Mouse (Mus musculus): ENCODE measurements around the gene Sapcd2. TPM values are rescaled to one million over a fixed set of nuclear protein-coding genes. Genes with fewer than 3 reads are reported as not detected.

Sapcd2 gene
- polyA plus RNA-seq, 1 experiment: 6.7 TPM

DNA sequence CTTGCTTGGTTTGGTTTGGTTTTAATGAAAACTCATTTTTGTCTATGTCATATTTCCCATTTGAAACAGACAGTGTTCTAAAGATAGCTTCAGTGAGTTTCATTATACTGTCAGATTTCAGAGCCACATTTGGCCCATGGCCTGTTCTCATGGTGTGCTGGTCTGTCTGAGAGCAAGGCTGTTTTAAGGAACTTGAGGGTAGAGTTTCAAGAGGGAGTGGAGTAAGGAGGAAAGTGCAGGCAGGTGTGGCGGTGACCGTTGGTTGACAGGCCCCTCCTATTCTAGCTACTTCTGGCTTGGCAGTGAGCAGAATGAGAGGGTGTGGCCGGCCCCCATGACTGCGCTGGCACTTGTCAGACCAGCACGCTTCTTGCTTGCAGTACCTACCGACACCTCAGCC lies 33.8 kb upstream of the Sapcd2 start:
- H3K27ac ChIP-seq (ENCODE audit: insufficient read depth, low read length): no peak overlapping the region; the same call in 1 of the 2 replicates
- H3K27me3 ChIP-seq (ENCODE audit: control insufficient read depth, insufficient read depth, low read length): no peaks in the 10 kb centered on the region
- H3K4me1 ChIP-seq (ENCODE audit: control insufficient read depth, insufficient read depth, insufficient read length): peaks cover 2% of the 10 kb centered on the region; the same call in 1 of the 2 replicates
- H3K36me3 ChIP-seq (ENCODE audit: control insufficient read depth, insufficient read depth, low read length): peaks cover 37% of the 10 kb centered on the region
- H3K4me3 ChIP-seq (ENCODE audit: extremely low read depth, insufficient read depth, insufficient read length): no peak overlapping the region
- no peak for TF ChIP-seq POLR2A (IDR thresholded peaks at IDR 0.05; ENCODE audit: low read depth, low read length)
- no peak for TF ChIP-seq CTCF (IDR thresholded peaks at IDR 0.05; ENCODE audit: extremely low read depth, insufficient read depth, insufficient read length, insufficient replicate concordance)
- WGBS: 47% methylated on average over 6 of the region's 6 CpGs
- DNase-seq (ENCODE audit: low read depth in 1 of 2, low spot score in 2 of 2): no peak

DNA sequence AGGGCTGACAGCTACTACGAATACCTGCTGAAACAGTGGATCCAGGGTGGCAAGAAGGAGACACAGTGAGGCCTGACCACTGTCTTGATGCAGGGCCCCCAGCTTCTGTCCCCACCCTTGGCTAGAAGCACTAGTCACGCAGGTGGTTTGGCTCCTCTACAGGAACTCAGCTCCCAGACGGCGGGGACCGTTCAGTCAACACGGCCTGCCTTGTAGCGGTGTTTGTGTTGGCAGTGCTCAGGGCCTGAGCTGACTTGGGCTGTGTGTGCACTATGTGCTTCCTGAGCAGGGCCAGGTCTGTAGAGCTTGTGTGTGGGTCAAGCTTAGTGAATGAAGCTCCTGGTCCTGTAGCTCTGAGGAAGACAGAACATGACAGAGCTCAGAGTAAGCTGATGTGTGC lies 24.0 kb upstream of the Sapcd2 start:
- DNase-seq (ENCODE audit: low read depth in 1 of 2, low spot score in 2 of 2): no peak
- WGBS: 92% methylated on average over 7 of the region's 7 CpGs
- TF ChIP-seq CTCF (IDR thresholded peaks at IDR 0.05; ENCODE audit: extremely low read depth, insufficient read depth, insufficient read length, insufficient replicate concordance) (no peak), POLR2A (IDR thresholded peaks at IDR 0.05; ENCODE audit: low read depth, low read length) (no peak)
- Histone ChIP-seq H3K27ac (ENCODE audit: insufficient read depth, low read length) (no peak overlapping the region), H3K4me3 (ENCODE audit: extremely low read depth, insufficient read depth, insufficient read length) (no peak overlapping the region), H3K36me3 (ENCODE audit: control insufficient read depth, insufficient read depth, low read length) (peaks cover 59% of the 10 kb centered on the region), H3K4me1 (ENCODE audit: control insufficient read depth, insufficient read depth, insufficient read length) (no peaks in the 10 kb centered on the region), H3K27me3 (ENCODE audit: control insufficient read depth, insufficient read depth, low read length) (no peaks in the 10 kb centered on the region)

DNA sequence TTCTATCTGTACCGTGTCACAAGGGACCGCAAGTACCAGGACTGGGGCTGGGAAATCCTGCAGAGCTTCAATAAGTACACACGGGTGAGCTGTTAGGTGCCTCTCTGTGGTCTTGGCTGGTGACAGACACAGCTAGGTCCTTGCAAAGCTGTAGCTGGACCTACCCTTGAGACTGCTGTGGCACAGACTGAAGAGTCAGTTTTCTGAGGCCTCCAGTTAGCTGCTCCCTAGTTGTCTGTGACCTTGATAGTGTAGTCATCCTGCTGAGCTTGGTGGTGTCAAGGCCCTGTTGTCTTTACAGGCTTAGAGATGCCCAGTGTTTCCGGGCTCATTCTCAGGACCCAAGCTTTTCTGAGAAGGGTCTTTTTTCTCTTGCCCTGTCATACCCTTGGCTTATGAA lies 22.6 kb upstream of the Sapcd2 start:
- Histone ChIP-seq H3K4me1 (ENCODE audit: control insufficient read depth, insufficient read depth, insufficient read length) (no peaks in the 10 kb centered on the region), H3K36me3 (ENCODE audit: control insufficient read depth, insufficient read depth, low read length) (peaks cover 54% of the 10 kb centered on the region), H3K27ac (ENCODE audit: insufficient read depth, low read length) (no peak overlapping the region), H3K27me3 (ENCODE audit: control insufficient read depth, insufficient read depth, low read length) (no peaks in the 10 kb centered on the region), H3K4me3 (ENCODE audit: extremely low read depth, insufficient read depth, insufficient read length) (no peak overlapping the region)
- TF ChIP-seq POLR2A (IDR thresholded peaks at IDR 0.05; ENCODE audit: low read depth, low read length): no peak
- no peak for TF ChIP-seq CTCF (IDR thresholded peaks at IDR 0.05; ENCODE audit: extremely low read depth, insufficient read depth, insufficient read length, insufficient replicate concordance)
- WGBS: 96% methylated on average over 4 of the region's 4 CpGs
- DNase-seq (ENCODE audit: low read depth in 1 of 2, low spot score in 2 of 2): no peak

DNA sequence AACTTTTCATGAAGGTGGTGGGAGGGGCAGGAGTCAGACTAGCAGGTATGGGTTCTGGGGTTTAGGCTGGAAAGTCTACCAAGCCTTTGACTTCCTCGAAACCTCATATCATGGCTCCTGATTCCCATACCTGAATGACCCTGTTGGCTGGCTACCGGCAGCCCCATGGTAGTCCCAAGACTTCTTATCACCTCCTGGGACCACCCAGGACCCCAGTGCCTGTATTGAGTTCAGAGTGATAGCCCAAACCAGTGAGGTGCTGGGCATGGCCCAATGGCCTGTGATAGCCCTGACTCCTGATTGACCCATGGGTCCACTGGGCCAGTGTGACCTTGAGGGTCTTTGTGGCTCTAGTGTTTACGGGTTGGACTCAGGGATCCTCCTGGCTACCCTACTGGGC lies 21.4 kb upstream of the Sapcd2 start:
- peaks cover 42% of the 10 kb centered on the region for H3K36me3 ChIP-seq (ENCODE audit: control insufficient read depth, insufficient read depth, low read length)
- TF ChIP-seq CTCF (IDR thresholded peaks at IDR 0.05; ENCODE audit: extremely low read depth, insufficient read depth, insufficient read length, insufficient replicate concordance): no peak
- TF ChIP-seq POLR2A (IDR thresholded peaks at IDR 0.05; ENCODE audit: low read depth, low read length): no peak
- no peak overlapping the region for H3K4me3 ChIP-seq (ENCODE audit: extremely low read depth, insufficient read depth, insufficient read length)

DNA sequence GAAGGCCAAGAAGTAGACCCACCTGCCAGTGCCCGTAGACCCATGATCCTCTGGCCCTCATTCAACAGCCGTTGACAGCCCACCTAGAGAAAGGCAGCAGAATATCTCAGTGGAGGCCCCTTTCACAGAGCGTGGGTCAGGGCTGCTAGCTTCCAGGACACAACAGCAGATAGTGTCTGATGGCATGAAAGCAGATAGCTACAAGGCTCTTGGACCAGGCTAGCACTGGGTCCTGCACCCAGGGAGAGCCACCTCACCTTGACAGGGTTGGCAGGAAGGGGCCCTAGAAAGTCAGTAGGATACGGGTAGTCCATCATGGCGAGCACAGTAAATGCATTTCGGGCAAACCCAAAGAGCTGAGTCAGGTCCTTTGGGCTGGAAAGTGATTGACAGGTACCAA lies 17.9 kb upstream of the Sapcd2 start:
- Histone ChIP-seq H3K27ac (ENCODE audit: insufficient read depth, low read length) (no peak overlapping the region), H3K4me3 (ENCODE audit: extremely low read depth, insufficient read depth, insufficient read length) (no peak overlapping the region)

More for the DNA sequence above, 21.4 kb upstream of the Sapcd2 start:
- Histone ChIP-seq H3K27me3 (ENCODE audit: control insufficient read depth, insufficient read depth, low read length) (no peaks in the 10 kb centered on the region), H3K4me1 (ENCODE audit: control insufficient read depth, insufficient read depth, insufficient read length) (peaks cover 6% of the 10 kb centered on the region; the same call in 1 of the 2 replicates), H3K27ac (ENCODE audit: insufficient read depth, low read length) (no peak overlapping the region)
- DNase-seq (ENCODE audit: low read depth in 1 of 2, low spot score in 2 of 2): no peak
- 98% methylated on average over 3 of the region's 3 CpGs for WGBS

DNA sequence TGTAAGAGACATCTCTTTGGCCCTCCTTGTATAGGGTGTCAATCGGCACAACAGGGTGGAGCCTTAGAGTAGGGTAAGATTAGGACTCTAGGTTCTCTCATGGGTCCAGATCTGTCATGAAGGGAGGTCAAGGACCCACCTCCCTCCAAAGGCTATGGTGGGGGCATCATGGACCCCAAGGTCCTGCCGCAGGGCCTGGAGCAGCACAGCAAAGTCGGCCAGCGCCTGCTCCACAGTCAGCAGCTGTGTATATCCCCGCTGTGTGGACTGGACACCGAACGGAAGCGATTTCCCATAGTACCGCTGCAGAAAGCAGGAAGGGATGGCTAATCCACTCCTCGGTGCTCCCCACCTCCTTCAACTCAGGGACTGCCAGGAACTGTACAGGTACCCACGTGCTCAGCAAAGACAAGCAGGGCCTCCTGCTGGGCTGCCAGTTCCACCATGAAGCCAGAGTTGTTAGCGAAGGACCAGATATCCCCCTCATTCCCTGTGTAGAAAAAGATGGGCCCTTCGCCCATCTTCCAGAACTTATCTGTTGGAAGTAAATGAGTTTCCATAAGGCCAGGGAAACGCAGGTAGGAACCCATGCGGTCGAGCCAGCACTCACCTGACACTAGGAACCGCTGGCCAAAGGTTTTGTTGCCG lies 16.6 kb upstream of the Sapcd2 start:
- no peaks in the 10 kb centered on the region for H3K27me3 ChIP-seq (ENCODE audit: control insufficient read depth, insufficient read depth, low read length)
- TF ChIP-seq CTCF (IDR thresholded peaks at IDR 0.05; ENCODE audit: extremely low read depth, insufficient read depth, insufficient read length, insufficient replicate concordance): no peak
- TF ChIP-seq POLR2A (IDR thresholded peaks at IDR 0.05; ENCODE audit: low read depth, low read length): no peak
- no peak for DNase-seq (ENCODE audit: low read depth in 1 of 2, low spot score in 2 of 2)
- H3K36me3 ChIP-seq (ENCODE audit: control insufficient read depth, insufficient read depth, low read length): peaks cover 10% of the 10 kb centered on the region
- H3K4me1 ChIP-seq (ENCODE audit: control insufficient read depth, insufficient read depth, insufficient read length): peaks cover 15% of the 10 kb centered on the region; the same call in 1 of the 2 replicates
- whole genome bisulfite sequencing: 49% methylated on average over 18 of the region's 18 CpGs
- no peak overlapping the region for H3K27ac ChIP-seq (ENCODE audit: insufficient read depth, low read length)
- peak overlapping the region; percentile 66; the same call in 1 of the 2 replicates for H3K4me3 ChIP-seq (ENCODE audit: extremely low read depth, insufficient read depth, insufficient read length)

More for the DNA sequence above, 17.9 kb upstream of the Sapcd2 start:
- 90% methylated on average over 6 of the region's 6 CpGs for WGBS
- peaks cover 18% of the 10 kb centered on the region for H3K36me3 ChIP-seq (ENCODE audit: control insufficient read depth, insufficient read depth, low read length)
- DNase-seq (ENCODE audit: low read depth in 1 of 2, low spot score in 2 of 2): no peak
- H3K4me1 ChIP-seq (ENCODE audit: control insufficient read depth, insufficient read depth, insufficient read length): peaks cover 15% of the 10 kb centered on the region; the same call in 1 of the 2 replicates
- TF ChIP-seq POLR2A (IDR thresholded peaks at IDR 0.05; ENCODE audit: low read depth, low read length) (no peak), CTCF (IDR thresholded peaks at IDR 0.05; ENCODE audit: extremely low read depth, insufficient read depth, insufficient read length, insufficient replicate concordance) (no peak)
- H3K27me3 ChIP-seq (ENCODE audit: control insufficient read depth, insufficient read depth, low read length): no peaks in the 10 kb centered on the region

All from spleen, adult 2 months (tissue).